Mouse (Mus musculus) CD4-positive naive resting alpha-beta T cell, adult 76 days (primary cell): ENCODE measurements around the gene Lmx1a. TPM values are rescaled to one million over a fixed set of nuclear protein-coding genes. Genes with fewer than 3 reads are reported as not detected.

Experiments
- total RNA-seq: library from RNA; stranded (reverse); gene quantifications from one replicate; pipeline ENCODE4 v1.2.4, GENCODE M21; 2023

Lmx1a gene
- total RNA-seq: not detected

GRCm38 (mm10) chr1:167689232-167689261, at the start of gene Lmx1a:
Lmx1a (plus strand) TSS chr1:167689237.

Other genes starting within 250 kb of the Lmx1a start
- not detected for gene Lrrc52, start 222.5 kb upstream of the Lmx1a start, total RNA-seq
- not detected for gene Rxrg, start 90.9 kb upstream of the Lmx1a start, total RNA-seq